Mouse (Mus musculus): ENCODE data around the gene Adh7.

DNA sequence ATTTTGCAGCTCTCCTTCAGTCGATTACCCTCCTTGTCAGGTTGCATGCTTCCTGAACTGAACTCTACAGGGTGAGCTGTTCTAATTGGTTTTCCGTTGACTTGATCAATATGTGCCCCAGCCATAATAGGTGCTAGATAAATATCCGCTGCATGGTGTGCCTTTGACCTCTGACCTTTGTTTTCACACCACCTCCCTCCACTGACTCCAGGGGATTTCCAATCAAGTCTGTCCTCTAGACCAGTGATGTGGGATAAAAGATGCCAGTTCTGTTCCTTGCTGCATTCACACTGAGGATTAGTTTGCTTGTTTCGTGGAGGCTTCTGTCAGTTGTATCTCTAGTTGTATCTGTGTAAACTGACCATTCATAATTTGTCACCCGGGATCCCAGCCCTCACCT, 36.6 kb downstream of the Adh7 start:
- TF ChIP-seq CTCF (conservative IDR thresholded peaks at IDR 0.05; ENCODE audit: low read length) (no peak), POU5F1 (IDR thresholded peaks at IDR 0.05; ENCODE audit: borderline replicate concordance, low read length) (no peak)

Data from E14TG2a.4 (cell line).